Mouse (Mus musculus): ENCODE results near the gene Nsun6. TPM values are rescaled to one million over a fixed set of nuclear protein-coding genes. Genes with fewer than 3 reads are reported as not detected.

Gene Nsun6
- 6.5 and 7.3 TPM in 2 replicates for polyA plus RNA-seq (2012; rRNA removed)

DNA sequence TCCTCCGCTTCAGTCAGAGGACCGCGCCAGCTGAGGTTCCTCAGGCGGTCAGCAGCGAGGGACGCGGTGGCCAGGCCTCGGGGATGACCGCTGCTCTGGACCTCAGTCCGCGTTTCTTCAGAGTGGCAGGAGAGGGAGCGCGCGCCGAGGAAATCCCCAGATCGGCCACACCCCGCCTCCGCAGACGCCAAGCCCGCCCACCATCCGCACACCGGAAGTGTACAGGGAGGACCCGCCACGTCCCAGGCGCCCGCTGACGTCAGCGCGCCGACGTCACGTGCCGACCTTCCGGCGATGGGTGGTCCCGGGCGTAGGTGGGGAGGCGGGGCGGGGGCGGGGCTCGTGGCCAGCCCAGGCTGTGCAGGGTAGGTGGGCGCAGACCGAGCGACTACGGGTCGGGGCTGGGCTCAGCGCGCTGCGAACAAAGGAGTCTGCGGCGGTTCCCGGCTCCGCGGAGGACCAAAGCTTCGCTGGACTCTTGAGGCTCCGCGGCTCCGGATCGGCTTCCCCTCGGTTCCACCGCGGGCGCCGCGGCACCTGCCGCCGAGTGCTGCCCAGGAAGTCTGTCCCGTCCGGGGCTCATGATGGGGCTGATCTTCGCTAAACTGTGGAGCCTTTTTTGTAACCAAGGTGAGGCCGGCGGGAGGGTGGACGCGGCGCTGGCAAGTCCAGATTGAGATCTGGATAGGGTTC, at the start of gene Nsun6:
Gene Nsun6 (minus strand): TSS at position 125 of the 693 bp plus-strand sequence.

DNA sequence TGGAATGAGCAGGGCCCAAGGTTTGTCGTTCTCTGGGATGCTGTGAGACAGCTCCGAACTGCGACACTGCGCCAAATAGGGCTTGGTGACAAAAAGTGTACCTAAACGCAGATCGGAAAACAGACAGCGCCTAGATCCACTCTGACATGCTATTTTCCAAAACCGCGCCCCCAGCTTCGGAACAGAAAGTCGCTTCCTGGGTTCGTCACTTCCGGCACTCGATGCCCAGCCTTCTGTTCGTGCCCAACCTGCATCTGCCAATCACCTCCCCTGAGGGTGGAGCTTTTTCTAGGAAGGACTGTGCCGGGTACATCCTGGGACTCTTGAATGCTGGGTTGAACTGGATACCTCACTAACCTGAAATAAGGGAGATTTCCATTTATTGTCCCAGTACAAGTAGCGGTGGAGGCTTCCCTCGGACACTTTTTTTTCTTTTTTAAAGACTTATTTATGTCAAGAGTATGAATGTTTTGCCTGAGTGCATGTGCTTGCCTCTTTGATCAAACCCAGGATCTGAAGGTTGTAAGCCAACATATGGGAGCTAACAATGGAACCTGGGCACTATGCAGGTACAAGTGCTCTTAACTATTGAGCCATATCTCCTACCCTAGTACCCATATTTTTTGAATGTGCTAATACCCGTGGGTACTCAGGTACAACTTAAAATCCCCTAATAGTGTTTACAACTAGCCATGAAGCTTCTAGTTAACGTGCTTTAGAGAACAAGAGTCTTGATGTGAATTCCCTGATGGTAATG, 5.6 kb downstream of the Nsun6 start, which contains the start of gene Arl5b:
Gene Arl5b (plus strand): TSS at position 279 of the 757 bp plus-strand sequence.

Other genes starting within 250 kb of the Nsun6 start
- gene Arl5b, start 5.7 kb downstream of the Nsun6 start, polyA plus RNA-seq (2012; rRNA removed) = 41.6 and 43.7 TPM in 2 replicates